Mouse (Mus musculus): ENCODE data around the gene Pnliprp1. TPM values are rescaled to one million over a fixed set of nuclear protein-coding genes. Genes with fewer than 3 reads are reported as not detected.

Gene Pnliprp1
- total RNA-seq (2021): not detected
- long read RNA-seq, experiment 1: 0 reads
- long read RNA-seq, experiment 2: 0 reads

- no peak for DNase-seq (ENCODE audit: low spot score in 2 of 2)
Observed at GRCm38 (mm10) chr19:58728445-58729031, at the start of gene Pnliprp1. TSS of gene Pnliprp1 (plus strand) at chr19:58728887.

- no peak for DNase-seq (ENCODE audit: low spot score in 2 of 2)
Observed at GRCm38 (mm10) chr19:58688933-58689332, 39.8 kb upstream of the Pnliprp1 start.

- DNase-seq (ENCODE audit: low spot score in 2 of 2): no peak
Observed at GRCm38 (mm10) chr19:58695314-58695713, 33.4 kb upstream of the Pnliprp1 start.

- DNase-seq (ENCODE audit: low spot score in 2 of 2): no peak
Observed at GRCm38 (mm10) chr19:58696235-58696634, 32.5 kb upstream of the Pnliprp1 start.

- no peak for DNase-seq (ENCODE audit: low spot score in 2 of 2)
Observed at GRCm38 (mm10) chr19:58704556-58704955, 24.1 kb upstream of the Pnliprp1 start.

GRCm38 (mm10) chr19:58708611-58709010 is 20.1 kb upstream of the Pnliprp1 start:
- DNase-seq (ENCODE audit: low spot score in 2 of 2): no peak

GRCm38 (mm10) chr19:58717925-58718324 is 10.8 kb upstream of the Pnliprp1 start:
- DNase-seq (ENCODE audit: low spot score in 2 of 2): no peak

- DNase-seq (ENCODE audit: low spot score in 2 of 2): no peak
Observed at GRCm38 (mm10) chr19:58720439-58720838, 8.2 kb upstream of the Pnliprp1 start.

- no peak for DNase-seq (ENCODE audit: low spot score in 2 of 2)
Observed at GRCm38 (mm10) chr19:58726551-58726950, 2.1 kb upstream of the Pnliprp1 start.

GRCm38 (mm10) chr19:58727756-58728155 is 931 bp upstream of the Pnliprp1 start:
- no peak for DNase-seq (ENCODE audit: low spot score in 2 of 2)

GRCm38 (mm10) chr19:58733216-58733615 is 4.5 kb downstream of the Pnliprp1 start:
- no peak for DNase-seq (ENCODE audit: low spot score in 2 of 2)

GRCm38 (mm10) chr19:58738111-58738510 is 9.4 kb downstream of the Pnliprp1 start:
- DNase-seq (ENCODE audit: low spot score in 2 of 2): no peak

GRCm38 (mm10) chr19:58741036-58741435 is 12.3 kb downstream of the Pnliprp1 start:
- no peak for DNase-seq (ENCODE audit: low spot score in 2 of 2)

GRCm38 (mm10) chr19:58742711-58743110 is 14.0 kb downstream of the Pnliprp1 start:
- no peak for DNase-seq (ENCODE audit: low spot score in 2 of 2)

GRCm38 (mm10) chr19:58743736-58744135 is 15.0 kb downstream of the Pnliprp1 start:
- DNase-seq (ENCODE audit: low spot score in 2 of 2): no peak

GRCm38 (mm10) chr19:58747498-58748000 is 18.9 kb downstream of the Pnliprp1 start:
- DNase-seq (ENCODE audit: low spot score in 2 of 2): no peak

- DNase-seq (ENCODE audit: low spot score in 2 of 2): no peak
Observed at GRCm38 (mm10) chr19:58750822-58751221, 22.1 kb downstream of the Pnliprp1 start.

- no peak for DNase-seq (ENCODE audit: low spot score in 2 of 2)
Observed at GRCm38 (mm10) chr19:58751504-58751903, 22.8 kb downstream of the Pnliprp1 start.

GRCm38 (mm10) chr19:58758871-58759270 is 30.2 kb downstream of the Pnliprp1 start:
- no peak for DNase-seq (ENCODE audit: low spot score in 2 of 2)

GRCm38 (mm10) chr19:58759423-58759822 is 30.7 kb downstream of the Pnliprp1 start, which contains the start of gene Pnliprp2:
TSS of gene Pnliprp2 (plus strand) at chr19:58759719.
- no peak for DNase-seq (ENCODE audit: low spot score in 2 of 2)

- no peak for DNase-seq (ENCODE audit: low spot score in 2 of 2)
Observed at GRCm38 (mm10) chr19:58762316-58762715, 33.6 kb downstream of the Pnliprp1 start.

- DNase-seq (ENCODE audit: low spot score in 2 of 2): peak in 1 of 2 experiments; percentile 9
Observed at GRCm38 (mm10) chr19:58762848-58763541, 34.3 kb downstream of the Pnliprp1 start.

Measured in adrenal gland, adult 18-20 months (tissue).